Mouse (Mus musculus) liver, postnatal 0 days (tissue): ENCODE results near the gene Tgm1.

Experiments used
- CTCF ChIP-seq: sonication (generic); IDR thresholded peaks from 2 replicates; pipeline ENCODE4 v1.5.1; 2016; ENCODE audit warnings: antibody characterized with exemption, low read depth
- EP300 ChIP-seq: IDR thresholded peaks from 2 replicates; pipeline ENCODE4 v1.6.1; 2016; ENCODE audit warnings: antibody characterized with exemption, low read depth, mild to moderate bottlenecking

- TF ChIP-seq CTCF (no peak), EP300 (no peak)
These were observed 6.9 kb upstream of the Tgm1 start for GRCm38 (mm10) chr14:55720666-55721065.
